In genomic region chr15:81523901-81524300, GRCm38 (mm10) we compare ENCODE assay signal across 8 mouse cellular contexts. TPM values are rescaled to one million over a fixed set of nuclear protein-coding genes. Genes with fewer than 3 reads are reported as not detected.
DNase-seq lines count a peak whose midpoint lies in the region; TF ChIP-seq lines count a peak whose summit lies in the region.

No protein-coding gene starts in this region.

- no peaks in the 10 kb centered on the region for H3K36me3 ChIP-seq in midbrain, embryonic 10.5 days

- WGBS in midbrain, embryonic 10.5 days, result 1% methylated on average over 12 of the region's 12 CpGs

- H3K27me3 ChIP-seq in midbrain, embryonic 10.5 days (ENCODE audit: low read depth, poor library complexity, severe bottlenecking), result peaks cover 49% of the 10 kb centered on the region

- peak overlapping the region; percentile 70 for H3K4me3 ChIP-seq in layer of hippocampus, adult 2 months
- H3K4me3 ChIP-seq in midbrain, embryonic 10.5 days, result peak overlapping the region; percentile 72

- no peaks in the 10 kb centered on the region for H3K9me3 ChIP-seq in midbrain, embryonic 10.5 days (replicated peaks)

- no peak for TF ChIP-seq CTCF in layer of hippocampus, adult 2 months (conservative IDR thresholded peaks at IDR 0.05)

- H3K4me1 ChIP-seq in midbrain, embryonic 10.5 days, result peaks cover 32% of the 10 kb centered on the region

- peak overlapping the region; percentile 94 for H3K27ac ChIP-seq in layer of hippocampus, adult 2 months
- H3K27ac ChIP-seq in midbrain, embryonic 10.5 days (replicated peaks), result peak overlapping the region; percentile 89

- DNase-seq in layer of hippocampus, adult 2 months (ENCODE audit: low spot score in 2 of 2), result no peak
- no peak for DNase-seq in layer of hippocampus, adult 9-11 months
- DNase-seq in embryo, embryonic 10.5 days (ENCODE audit: low spot score), result peak; percentile 70
- peak; percentile 8 for DNase-seq in hindlimb bud, embryonic 11.5 days (ENCODE audit: extremely low spot score, low read depth, low spot score)
- peak; percentile 33 for DNase-seq in midbrain, embryonic 10.5 days (ENCODE audit: low spot score)
- DNase-seq in gastrocnemius, postnatal 25 days, result no peak
- no peak for DNase-seq in frontal cortex, postnatal 14 days (ENCODE audit: low spot score in 2 of 2)
- DNase-seq in yolk sac, embryonic 10.5 days (ENCODE audit: low spot score), result no peak

RNA-seq across cellular contexts. Expression of gene Rbx1, which starts 57.8 kb away (rescaled TPM):
- 100 to 1,000 TPM; 124 to 137 TPM for total RNA-seq in layer of hippocampus, adult 2 months (2021)
- 631 and 635 TPM in 2 replicates for polyA plus RNA-seq in midbrain, embryonic 10.5 days (2016; fragmentation: Nextera tagmentation; extraction: Ambion mirVana)
- 100 to 1,000 TPM in 1 of 2 experiments, 10 to 100 TPM in 1; 97.2 to 104 TPM for total RNA-seq in gastrocnemius, postnatal 25 days (2021)

Comparison
In these comparisons a context has a peak if more than half of its experiments do, and no peak if none do; other contexts are left out.
1. DNase-seq: peak in embryo, embryonic 10.5 days (single experiment), hindlimb bud, embryonic 11.5 days (single experiment) and midbrain, embryonic 10.5 days (single experiment); none in layer of hippocampus, adult 2 months (0 of 2), layer of hippocampus, adult 9-11 months (single experiment), gastrocnemius, postnatal 25 days (single experiment), frontal cortex, postnatal 14 days (0 of 2) and yolk sac, embryonic 10.5 days (single experiment).